Comparison of ENCODE assay signal across 23 mouse cellular contexts in the genomic region with DNA sequence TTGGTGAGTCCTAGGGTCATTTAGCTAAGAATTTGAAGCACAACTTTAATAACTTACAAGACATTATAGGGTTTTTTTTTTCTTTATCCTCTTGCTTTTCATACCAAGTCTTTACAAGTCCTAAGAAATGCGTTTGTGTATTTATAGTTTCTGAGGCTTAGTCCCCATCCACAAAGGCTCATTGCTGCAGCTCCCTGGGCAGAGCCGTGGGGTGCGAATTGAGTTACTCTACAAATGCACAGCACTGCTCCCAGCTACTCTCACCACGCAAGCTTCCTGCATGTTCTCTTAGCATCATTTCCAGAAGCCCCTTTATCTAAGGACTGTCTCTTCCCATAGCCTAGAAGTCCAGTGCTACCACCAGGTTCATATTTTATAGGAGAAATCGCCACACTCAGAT.
"Had no signal": no experiment of that assay in that cellular context is flagged by ENCODE, and none has a peak within 500 bp of the region (broad histone marks: within the 10 kb centered on the region; RNA-seq: fewer than 3 reads in every experiment).

No protein-coding gene starts in this region.

- H3K27ac ChIP-seq: heart, embryonic 10.5 days; heart, embryonic 13.5 days; heart, embryonic 15.5 days; hindbrain, embryonic 10.5 days; hindbrain, embryonic 12.5 days; hindbrain, embryonic 13.5 days; hindbrain, embryonic 14.5 days; hindbrain, embryonic 15.5 days; hindbrain, postnatal 0 days; intestine, embryonic 15.5 days; kidney, embryonic 15.5 days; kidney, postnatal 0 days; layer of hippocampus, adult 2 months had no signal

- DNase-seq: kidney, adult 11 months; kidney, adult 18-20 months; kidney, adult 8-10 months; layer of hippocampus, adult 9-11 months; layer of hippocampus, postnatal 36 days had no signal

- H3K9me3 ChIP-seq: heart, embryonic 10.5 days; heart, embryonic 12.5 days; heart, embryonic 13.5 days; heart, embryonic 15.5 days; hindbrain, embryonic 10.5 days; hindbrain, embryonic 12.5 days; hindbrain, embryonic 13.5 days; hindbrain, embryonic 15.5 days; intestine, embryonic 15.5 days; kidney, embryonic 15.5 days had no signal

- H3K4me3 ChIP-seq: heart, embryonic 10.5 days; heart, embryonic 12.5 days; heart, embryonic 13.5 days; heart, embryonic 15.5 days; hindbrain, embryonic 10.5 days; hindbrain, embryonic 12.5 days; hindbrain, embryonic 13.5 days; hindbrain, embryonic 15.5 days; intestine, embryonic 15.5 days; kidney, embryonic 15.5 days; layer of hippocampus, adult 2 months had no signal

- H3K27me3 ChIP-seq: heart, embryonic 12.5 days; heart, embryonic 13.5 days; heart, embryonic 15.5 days; hindbrain, embryonic 12.5 days; hindbrain, embryonic 13.5 days; hindbrain, embryonic 15.5 days; intestine, embryonic 15.5 days; kidney, embryonic 15.5 days had no signal

- H3K9ac ChIP-seq: heart, embryonic 12.5 days; heart, embryonic 13.5 days; heart, embryonic 15.5 days; hindbrain, embryonic 12.5 days; hindbrain, embryonic 13.5 days; hindbrain, embryonic 14.5 days; hindbrain, embryonic 15.5 days; intestine, embryonic 15.5 days; kidney, embryonic 15.5 days had no signal

- H3K36me3 ChIP-seq: intestine, embryonic 15.5 days had no signal

- H3K4me2 ChIP-seq: heart, embryonic 11.5 days; heart, embryonic 12.5 days; heart, embryonic 13.5 days; heart, embryonic 15.5 days; hindbrain, embryonic 12.5 days; hindbrain, embryonic 13.5 days; hindbrain, embryonic 14.5 days; hindbrain, embryonic 15.5 days; intestine, embryonic 15.5 days; kidney, embryonic 15.5 days had no signal

- H3K4me1 ChIP-seq: heart, embryonic 12.5 days; heart, embryonic 15.5 days; hindbrain, embryonic 15.5 days; intestine, embryonic 15.5 days had no signal

- ATAC-seq: inflammation-experienced regulatory T-cells, adult 6 months; intestine, embryonic 15.5 days; intestine, embryonic 16.5 days; intestine, postnatal 0 days had no signal
